Mouse (Mus musculus): ENCODE data around the gene Cd247. TPM values are rescaled to one million over a fixed set of nuclear protein-coding genes. Genes with fewer than 3 reads are reported as not detected.

Cd247 gene
- polyA plus RNA-seq, 1 experiment from 2014 or later: 1.6 TPM

DNA sequence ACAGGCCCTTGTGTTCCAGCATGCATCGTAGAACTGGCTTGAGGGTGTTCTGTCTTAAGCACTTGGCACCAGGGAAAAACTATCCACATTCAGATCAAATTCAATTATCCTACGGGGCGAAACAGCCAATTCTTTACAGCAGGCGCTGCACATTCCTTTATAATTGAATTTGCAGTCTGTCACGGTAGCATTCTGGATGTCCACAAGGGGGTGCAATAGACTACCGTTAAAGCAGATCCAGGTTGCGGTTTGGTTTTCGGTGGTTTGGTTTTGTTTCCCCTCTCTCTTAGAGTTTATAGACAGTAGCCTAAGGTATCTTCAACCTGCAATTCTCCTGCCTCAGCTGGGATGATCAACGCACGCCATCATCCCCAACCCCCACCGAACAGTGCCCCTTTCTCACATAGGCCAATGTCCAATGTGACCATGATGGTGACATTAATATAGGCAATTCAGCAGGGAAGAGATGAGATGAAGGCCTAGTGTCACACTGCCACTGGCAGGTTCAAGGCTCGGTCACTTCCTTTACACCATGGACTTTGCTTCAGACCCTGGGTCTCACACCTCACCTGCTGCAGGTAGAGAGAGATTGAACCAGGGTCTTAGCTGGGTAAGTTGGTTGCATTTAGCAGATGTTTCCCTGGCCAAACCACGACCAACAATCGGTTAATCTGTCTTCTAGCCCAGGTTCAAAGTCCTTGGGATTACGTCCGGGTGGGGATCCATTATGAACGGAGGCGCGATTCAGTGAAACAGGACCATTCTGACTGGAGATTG is 12.8 kb upstream of the Cd247 start:
- ChIA-PET CTCF (no interaction called here), POLR2A (no interaction called here)
- no peaks in the 10 kb centered on the region for H3K27me3 ChIP-seq
- ATAC-seq (no peak), DNase-seq (ENCODE audit: low read depth, low spot score) (no peak)
- TF ChIP-seq CTCF (IDR thresholded peaks at IDR 0.05): peak; percentile 86
- in situ Hi-C loops (cut with MboI; ENCODE audit: low pct_unique_long_range_greater_than_20kb): loop anchor here (5.0 to 10.0 kb wide), 3 partner anchors 82 to 377 kb away; partner anchors contain the start of gene Pou2f1

DNA sequence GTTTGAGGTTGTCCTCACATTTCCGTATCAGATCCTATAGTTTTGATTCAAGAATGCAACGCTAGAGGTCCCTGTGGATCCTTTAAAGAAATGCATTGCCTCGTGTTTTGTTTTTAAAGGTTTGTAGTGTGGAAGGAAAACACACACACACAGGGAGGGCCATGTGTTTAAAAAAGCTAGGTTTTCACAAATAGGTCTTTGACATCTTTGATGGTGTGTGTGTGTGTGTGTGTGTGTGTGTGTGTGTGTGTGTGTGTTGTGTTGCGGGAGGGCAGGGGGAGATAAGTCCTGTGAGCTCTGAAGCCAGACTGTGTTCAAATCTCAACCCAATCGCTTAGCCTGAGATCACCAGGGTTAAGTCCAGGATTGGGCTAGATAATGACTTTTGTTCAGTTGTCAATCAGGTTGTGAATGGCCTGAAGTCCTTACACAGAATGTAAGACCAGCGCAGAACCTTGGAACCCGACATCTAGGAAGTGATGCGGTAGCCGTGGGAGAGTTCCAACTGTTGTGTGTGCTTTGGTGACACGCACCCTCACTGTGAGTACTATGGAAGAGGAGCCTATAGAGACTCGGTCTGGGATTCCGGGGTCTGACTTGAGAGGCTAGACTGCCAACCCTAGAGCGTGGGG is 8.4 kb upstream of the Cd247 start:
- no peak for ATAC-seq
- ChIA-PET CTCF (interaction anchor here (0.7 to 2.4 kb wide), 26 partner anchors 9 to 388 kb away, joined by 3 to 9 read pairs (median 4); partner anchors contain the start of gene Cd247), POLR2A (no interaction called here)
- peak; percentile 26 for TF ChIP-seq CTCF (IDR thresholded peaks at IDR 0.05)
- in situ Hi-C loops (cut with MboI; ENCODE audit: low pct_unique_long_range_greater_than_20kb): loop anchor here (5.0 to 10.0 kb wide), 4 partner anchors 77 to 372 kb away; partner anchors contain the start of gene Pou2f1
- no peaks in the 10 kb centered on the region for H3K27me3 ChIP-seq
- no peak for DNase-seq (ENCODE audit: low read depth, low spot score)

DNA sequence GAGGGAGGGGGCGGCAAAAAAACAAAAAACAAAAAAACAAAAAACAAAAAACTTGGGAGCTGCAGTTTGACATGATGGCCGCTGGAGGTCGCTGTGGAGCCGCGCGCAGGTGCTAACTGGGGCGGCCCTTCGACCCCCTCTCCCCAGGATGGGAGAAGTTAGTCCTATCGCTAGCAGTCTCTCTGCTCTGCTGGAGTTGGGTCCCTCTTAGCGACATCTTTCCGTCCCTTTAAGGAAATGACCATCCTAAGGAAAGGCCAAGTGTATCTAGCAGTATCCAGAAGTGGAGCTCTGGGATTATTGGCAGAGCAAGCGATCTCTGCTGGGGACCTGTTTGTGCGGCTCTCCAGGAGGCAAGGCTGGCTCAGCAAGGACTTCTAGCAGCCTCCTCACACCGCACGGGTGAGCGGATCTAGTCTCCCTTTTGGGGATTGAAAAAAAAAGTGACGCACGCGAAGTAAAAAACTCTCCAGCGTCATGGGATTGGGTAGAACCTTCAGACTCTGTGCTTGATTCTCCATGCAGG is 7.8 kb upstream of the Cd247 start:
- H3K27me3 ChIP-seq: no peaks in the 10 kb centered on the region
- ChIA-PET CTCF (interaction anchor here (0.7 to 2.4 kb wide), 23 partner anchors 9 to 381 kb away, joined by 3 to 9 read pairs (median 4); partner anchors contain the start of gene Cd247), POLR2A (interaction anchor here (0.7 kb wide), 1 partner anchor 122 kb away, joined by 3 read pairs; no protein-coding TSS in a partner anchor)
- in situ Hi-C loops (cut with MboI; ENCODE audit: low pct_unique_long_range_greater_than_20kb): loop anchor here (5.0 kb wide), 1 partner anchor 192 kb away; no protein-coding TSS in a partner anchor
- peak; percentile 26 for ATAC-seq
- peak; percentile 91 for TF ChIP-seq CTCF (IDR thresholded peaks at IDR 0.05)
- DNase-seq (ENCODE audit: low read depth, low spot score): no peak

DNA sequence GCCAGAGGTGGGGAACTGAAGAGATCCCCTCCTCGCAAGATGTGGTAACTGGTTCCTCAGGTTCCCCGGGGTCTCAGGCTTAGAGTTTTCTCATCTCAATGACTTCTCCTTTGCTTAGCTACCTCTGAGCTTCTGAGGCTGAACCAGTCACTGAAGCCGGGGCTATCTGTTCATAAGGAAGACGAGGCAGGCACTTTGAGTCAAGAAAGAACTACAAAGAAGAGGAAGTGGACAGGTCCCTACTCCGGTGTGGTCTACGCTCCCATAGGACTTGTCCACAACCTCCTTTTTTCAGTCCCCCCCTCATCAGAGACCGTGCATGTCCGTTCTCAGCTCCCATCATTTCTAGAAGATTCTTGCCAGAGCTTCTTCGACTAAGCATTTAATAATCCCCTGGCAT is 7.1 kb upstream of the Cd247 start:
- ATAC-seq (no peak), DNase-seq (ENCODE audit: low read depth, low spot score) (no peak)
- ChIA-PET POLR2A (no interaction called here), CTCF (interaction anchor here (0.8 to 2.1 kb wide), 7 partner anchors 9 to 185 kb away, joined by 3 to 6 read pairs (median 4); no protein-coding TSS in a partner anchor)
- H3K27me3 ChIP-seq: no peaks in the 10 kb centered on the region
- in situ Hi-C loops (cut with MboI; ENCODE audit: low pct_unique_long_range_greater_than_20kb): loop anchor here (5.0 kb wide), 1 partner anchor 191 kb away; no protein-coding TSS in a partner anchor
- TF ChIP-seq CTCF (IDR thresholded peaks at IDR 0.05): no peak

DNA sequence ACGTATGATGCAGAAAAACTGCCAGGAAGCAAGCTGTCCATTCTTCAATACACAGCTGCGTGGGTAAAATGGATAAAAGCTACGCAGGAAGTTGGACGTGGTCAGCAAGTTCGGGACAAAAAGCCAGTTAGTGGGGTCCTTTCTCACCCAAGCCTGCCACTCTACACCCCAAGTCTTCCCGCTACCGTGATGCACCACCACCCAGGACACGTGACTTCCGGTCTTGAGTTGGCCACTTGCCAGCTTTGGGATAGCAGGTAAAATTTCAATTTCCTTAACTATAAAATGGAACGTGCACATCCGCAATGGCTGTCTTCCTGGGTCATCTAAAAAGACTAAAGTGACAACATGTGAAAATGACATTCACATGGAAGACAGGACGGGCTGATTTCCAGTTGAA is 6.6 kb upstream of the Cd247 start:
- CTCF ChIA-PET: interaction anchor here (0.8 to 2.1 kb wide), 3 partner anchors 8 to 184 kb away, joined by 3 to 6 read pairs (median 3); no protein-coding TSS in a partner anchor
- ATAC-seq (no peak), DNase-seq (ENCODE audit: low read depth, low spot score) (no peak)
- no peak for TF ChIP-seq CTCF (IDR thresholded peaks at IDR 0.05)
- in situ Hi-C loops (cut with MboI; ENCODE audit: low pct_unique_long_range_greater_than_20kb): loop anchor here (5.0 kb wide), 1 partner anchor 190 kb away; no protein-coding TSS in a partner anchor
- no peaks in the 10 kb centered on the region for H3K27me3 ChIP-seq
- POLR2A ChIA-PET: no interaction called here

DNA sequence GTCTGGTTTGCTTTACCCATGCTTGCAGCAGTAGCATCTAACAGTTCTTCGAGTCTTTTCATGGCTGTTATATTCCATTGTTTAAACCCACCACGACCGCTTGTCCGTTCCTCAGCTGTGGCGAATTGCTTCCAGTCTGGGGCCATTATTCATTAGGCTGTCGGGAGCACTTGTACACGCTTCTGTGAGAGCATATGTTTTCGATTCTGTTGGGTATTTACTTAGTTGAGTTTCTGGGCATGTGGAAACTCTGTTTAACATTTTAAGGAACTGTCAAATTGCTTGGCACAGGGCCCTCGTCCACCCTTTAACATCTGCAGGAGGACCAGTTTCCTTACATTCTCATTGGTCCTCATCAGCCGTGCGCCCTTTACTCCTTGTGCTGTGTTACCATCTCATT is 2.2 kb upstream of the Cd247 start:
- in situ Hi-C loops (cut with MboI; ENCODE audit: low pct_unique_long_range_greater_than_20kb): no loop called here
- ChIA-PET CTCF (no interaction called here), POLR2A (no interaction called here)
- no peak for TF ChIP-seq CTCF (IDR thresholded peaks at IDR 0.05)
- ATAC-seq (no peak), DNase-seq (ENCODE audit: low read depth, low spot score) (no peak)
- H3K27me3 ChIP-seq: no peaks in the 10 kb centered on the region

DNA sequence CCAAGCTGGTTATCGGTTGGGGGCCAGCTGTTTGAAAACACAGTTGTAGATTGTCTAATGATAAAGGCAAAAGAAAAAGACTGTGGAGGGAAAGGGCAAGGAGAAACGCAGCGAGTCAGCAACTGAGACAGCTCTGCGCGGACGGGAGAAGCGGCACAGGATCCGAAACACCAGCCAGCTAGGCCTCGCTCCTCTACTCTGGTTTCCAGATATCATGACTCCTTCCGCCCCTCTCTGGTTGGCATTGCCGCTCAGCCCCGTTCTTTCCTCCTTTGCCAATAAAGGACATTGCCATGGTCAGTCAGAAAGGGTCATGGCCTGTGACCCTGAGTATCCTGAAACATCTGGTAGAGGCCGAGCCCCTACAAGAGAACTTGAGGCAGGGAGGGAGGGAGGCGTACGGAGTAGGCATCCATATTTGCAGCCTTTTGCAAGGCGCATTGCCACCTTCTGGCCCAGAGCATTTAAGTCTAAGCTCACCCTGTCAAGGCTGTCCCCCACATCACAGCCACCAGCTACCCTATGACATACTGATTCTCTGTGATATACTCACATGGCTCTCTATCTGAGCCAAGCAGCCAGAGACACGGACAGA is 682 bp downstream of the Cd247 start:
- CTCF ChIA-PET: interaction anchor here (1.4 to 2.2 kb wide), 3 partner anchors 9 to 363 kb away, joined by 3 to 8 read pairs (median 3); no protein-coding TSS in a partner anchor
- in situ Hi-C loops (cut with MboI; ENCODE audit: low pct_unique_long_range_greater_than_20kb): no loop called here
- no peak for DNase-seq (ENCODE audit: low read depth, low spot score)
- TF ChIP-seq CTCF (IDR thresholded peaks at IDR 0.05): no peak
- ATAC-seq: no peak
- H3K27me3 ChIP-seq: peaks cover 4% of the 10 kb centered on the region
- POLR2A ChIA-PET: no interaction called here

DNA sequence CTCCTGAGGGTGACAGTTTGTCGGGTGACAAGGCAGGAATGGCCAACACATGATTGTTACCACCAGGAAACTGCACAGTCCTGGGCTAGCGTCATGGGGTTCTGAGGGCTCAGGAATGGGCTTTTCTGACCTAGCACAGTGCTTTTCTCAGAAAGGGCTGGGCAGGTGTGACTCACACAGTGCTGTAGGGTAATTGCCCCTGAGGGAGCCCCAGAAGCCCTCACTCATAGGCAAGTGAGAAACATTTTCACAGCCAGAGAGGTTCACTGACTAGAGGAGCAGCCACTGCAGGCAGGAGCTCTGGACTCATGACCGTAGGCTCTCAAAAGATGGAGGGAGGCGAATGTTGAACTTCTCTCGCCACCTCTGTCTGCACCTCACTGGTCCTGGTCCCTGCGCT is 1.5 kb downstream of the Cd247 start:
- no peak for TF ChIP-seq CTCF (IDR thresholded peaks at IDR 0.05)
- H3K27me3 ChIP-seq: peaks cover 10% of the 10 kb centered on the region
- in situ Hi-C loops (cut with MboI; ENCODE audit: low pct_unique_long_range_greater_than_20kb): loop anchor here (10.0 kb wide), 1 partner anchor 555 kb away; no protein-coding TSS in a partner anchor
- DNase-seq (ENCODE audit: low read depth, low spot score) (no peak), ATAC-seq (no peak)
- ChIA-PET CTCF (interaction anchor here (1.1 to 2.2 kb wide), 4 partner anchors 8 to 362 kb away, joined by 3 to 8 read pairs (median 3); no protein-coding TSS in a partner anchor), POLR2A (no interaction called here)

DNA sequence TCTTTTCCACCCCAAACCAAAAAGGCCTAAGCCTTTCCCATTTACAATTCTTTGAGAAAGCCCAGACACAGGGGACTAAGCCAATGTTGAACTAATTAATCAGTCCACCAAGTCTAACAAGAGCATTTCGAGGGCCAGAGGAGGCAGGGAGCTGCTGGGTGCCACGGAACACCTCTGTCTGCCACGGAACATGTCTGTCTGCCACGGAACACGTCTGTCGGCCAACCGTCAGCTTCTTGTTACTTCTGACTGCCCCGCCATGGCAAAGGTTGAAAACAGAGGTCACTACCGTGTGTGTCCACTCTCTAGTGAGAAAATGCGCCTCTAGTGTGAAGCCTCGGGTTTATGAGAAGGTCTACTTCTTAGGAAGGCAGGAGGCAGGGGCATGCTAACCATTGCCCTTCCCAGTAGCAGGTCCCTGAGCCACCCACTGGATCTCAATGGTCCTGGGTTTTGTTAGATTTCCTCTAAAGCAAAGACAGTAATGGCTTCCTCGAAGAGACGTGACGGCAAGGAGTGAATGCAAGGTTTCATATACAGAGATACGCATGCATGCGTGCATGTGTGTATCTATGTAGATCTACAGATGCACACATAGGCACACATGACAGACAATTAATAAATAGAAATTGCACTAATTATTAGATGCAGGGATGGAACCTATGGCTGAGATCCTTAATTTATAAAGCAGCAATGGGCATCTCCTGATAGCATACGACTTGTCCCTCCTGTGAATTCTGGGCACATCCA is 2.2 kb downstream of the Cd247 start:
- ATAC-seq (no peak), DNase-seq (ENCODE audit: low read depth, low spot score) (no peak)
- no peak for TF ChIP-seq CTCF (IDR thresholded peaks at IDR 0.05)
- ChIA-PET POLR2A (no interaction called here), CTCF (interaction anchor here (1.1 kb wide), 1 partner anchor 9 kb away, joined by 3 read pairs; no protein-coding TSS in a partner anchor)
- H3K27me3 ChIP-seq: peaks cover 10% of the 10 kb centered on the region
- in situ Hi-C loops (cut with MboI; ENCODE audit: low pct_unique_long_range_greater_than_20kb): loop anchor here (10.0 kb wide), 1 partner anchor 554 kb away; no protein-coding TSS in a partner anchor
